10 mouse cellular contexts compared by ENCODE assay signal in the genomic region with DNA sequence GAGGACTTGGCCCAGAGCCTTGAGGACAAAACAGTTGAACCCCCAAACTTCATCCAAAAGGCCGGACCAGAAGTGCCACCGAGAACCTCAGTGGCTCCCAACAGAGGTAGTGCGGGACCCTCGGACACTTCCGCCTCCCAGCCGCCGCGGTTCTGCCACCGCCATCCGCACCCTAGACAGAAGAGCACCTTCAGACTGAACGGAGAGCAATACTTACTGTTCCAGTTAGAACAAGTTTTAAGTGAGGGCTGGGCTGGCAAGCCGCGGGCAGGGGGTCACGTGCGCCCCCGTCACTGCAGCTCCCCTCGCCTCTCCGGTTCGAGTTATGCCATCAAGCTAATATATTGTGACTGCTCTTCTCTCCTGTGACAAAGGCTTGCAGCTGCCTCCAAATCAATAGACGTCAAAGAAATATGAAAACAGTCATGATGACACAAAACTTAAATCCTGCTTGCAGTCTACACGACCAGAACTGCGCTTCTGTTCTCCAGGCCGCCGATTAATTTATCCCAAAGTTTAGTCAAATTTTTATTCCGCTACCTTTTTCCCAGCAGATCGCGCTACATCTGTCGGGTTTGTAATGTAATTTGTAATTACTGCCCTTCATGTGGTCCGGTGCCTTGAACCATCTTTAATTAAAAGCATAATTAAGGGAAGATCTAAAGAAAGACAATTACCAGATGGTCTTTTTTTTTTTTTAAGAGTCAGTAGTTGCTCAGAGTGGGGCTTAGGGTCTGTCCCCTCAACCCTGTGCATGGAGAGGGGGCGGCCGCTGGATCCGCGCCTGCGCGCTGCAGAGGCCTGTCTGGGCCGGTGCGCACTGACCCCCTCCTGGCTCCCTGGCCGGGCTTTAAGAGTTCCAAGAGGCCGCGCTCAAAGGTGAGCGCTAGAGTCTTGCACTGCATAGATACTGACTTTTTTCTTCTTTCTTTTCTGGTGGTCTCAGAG. TPM values are rescaled to one million over a fixed set of nuclear protein-coding genes. Genes with fewer than 3 reads are reported as not detected.
DNase-seq lines count a peak whose midpoint lies in the region; ATAC-seq and TF ChIP-seq lines count a peak whose summit lies in the region.
"Had no signal": no experiment of that assay in that cellular context is flagged by ENCODE, and none has a peak within 500 bp of the region (broad histone marks: within the 10 kb centered on the region; RNA-seq: fewer than 3 reads in every experiment).

No protein-coding gene starts in this region.

- H3K27ac ChIP-seq in heart, embryonic 11.5 days (ENCODE audit: low read depth, low read length), result no peak overlapping the region
- no peak overlapping the region for H3K27ac ChIP-seq in heart, adult 2 months
- no peak overlapping the region for H3K27ac ChIP-seq in forebrain, embryonic 12.5 days
- no peak overlapping the region for H3K27ac ChIP-seq in midbrain, embryonic 11.5 days (ENCODE audit: low read depth, low read length)
- H3K27ac ChIP-seq: lung, embryonic 15.5 days had no signal

- H3K9me3 ChIP-seq in heart, embryonic 11.5 days (replicated peaks; ENCODE audit: control insufficient read depth, low read length), result no peaks in the 10 kb centered on the region
- H3K9me3 ChIP-seq in forebrain, embryonic 12.5 days, result no peaks in the 10 kb centered on the region
- H3K9me3 ChIP-seq in midbrain, embryonic 11.5 days (ENCODE audit: control insufficient read depth, low read length), result no peaks in the 10 kb centered on the region
- H3K9me3 ChIP-seq: lung, embryonic 15.5 days had no signal

- under 1% methylated on average over 41 of the region's 41 CpGs for WGBS in heart, embryonic 11.5 days (ENCODE audit: insufficient replicate concordance)
- WGBS in heart, adult 2 months, result 4% methylated on average over 41 of the region's 41 CpGs
- WGBS in forebrain, embryonic 12.5 days, result 2% methylated on average over 41 of the region's 41 CpGs
- WGBS in midbrain, embryonic 11.5 days, result under 1% methylated on average over 41 of the region's 41 CpGs

- no peak overlapping the region for H3K9ac ChIP-seq in heart, embryonic 11.5 days (ENCODE audit: low read depth, low read length)
- no peak overlapping the region for H3K9ac ChIP-seq in heart, adult 2 months (ENCODE audit: low read depth, low read length)
- no peak overlapping the region; the same call in 1 of the 2 replicates for H3K9ac ChIP-seq in forebrain, embryonic 12.5 days
- H3K9ac ChIP-seq in midbrain, embryonic 11.5 days (ENCODE audit: low read length), result no peak overlapping the region
- H3K9ac ChIP-seq: lung, embryonic 15.5 days had no signal

- no peak for TF ChIP-seq EP300 in heart, adult 2 months (IDR thresholded peaks at IDR 0.05; ENCODE audit: insufficient read depth, low read depth, low read length)

- intact Hi-C loops in heart, adult 2 months (cut with DNase I), result no loop called here

- peak overlapping the region; percentile 28 for H3K4me3 ChIP-seq in heart, embryonic 11.5 days (ENCODE audit: low read depth, low read length)
- H3K4me3 ChIP-seq in heart, adult 2 months, result no peak overlapping the region
- peak overlapping the region; percentile 30 for H3K4me3 ChIP-seq in forebrain, embryonic 12.5 days (replicated peaks)
- H3K4me3 ChIP-seq in midbrain, embryonic 11.5 days (ENCODE audit: low read depth, low read length), result peak overlapping the region; percentile 14
- H3K4me3 ChIP-seq: lung, embryonic 15.5 days had no signal

- H3K36me3 ChIP-seq in heart, embryonic 11.5 days (ENCODE audit: control insufficient read depth, insufficient read depth, low read length), result no peaks in the 10 kb centered on the region
- H3K36me3 ChIP-seq in heart, adult 2 months (ENCODE audit: control insufficient read depth, insufficient read depth, low read length), result no peaks in the 10 kb centered on the region
- no peaks in the 10 kb centered on the region for H3K36me3 ChIP-seq in forebrain, embryonic 12.5 days (replicated peaks)
- no peaks in the 10 kb centered on the region for H3K36me3 ChIP-seq in midbrain, embryonic 11.5 days (ENCODE audit: control insufficient read depth, insufficient read depth, low read length)
- H3K36me3 ChIP-seq: lung, embryonic 15.5 days had no signal

- no peaks in the 10 kb centered on the region for H3K79me2 ChIP-seq in heart, adult 2 months (replicated peaks; ENCODE audit: control insufficient read depth, insufficient read depth, low read length)

- peak overlapping the region; percentile 52 for H3K4me2 ChIP-seq in heart, embryonic 11.5 days
- peak overlapping the region; percentile 49 for H3K4me2 ChIP-seq in forebrain, embryonic 12.5 days
- peak overlapping the region; percentile 24 for H3K4me2 ChIP-seq in midbrain, embryonic 11.5 days
- H3K4me2 ChIP-seq: lung, embryonic 15.5 days had no signal

- no peak for DNase-seq in heart, adult 2 months
- peak; percentile 22 for DNase-seq in R1 (ENCODE audit: low read depth, low spot score)
- peak; percentile 94 for DNase-seq in midbrain, embryonic 11.5 days (ENCODE audit: low spot score, missing footprints)
- no peak for DNase-seq in spleen, postnatal 36 days (ENCODE audit: low spot score in 2 of 2)
- DNase-seq in right cerebral cortex, postnatal 10 days (ENCODE audit: low spot score in 2 of 2), result no peak
- DNase-seq in layer of hippocampus, adult 11-12 months (ENCODE audit: low spot score), result no peak

- ATAC-seq in heart, embryonic 11.5 days (replicated peaks; ENCODE audit: insufficient number of reproducible peaks, low FRiP score, low TSS enrichment), result peak; percentile 25; the same call in 1 of the 2 replicates
- ATAC-seq in forebrain, embryonic 12.5 days (ENCODE audit: low FRiP score), result peak; percentile 76; the same call in 1 of the 2 replicates
- peak; percentile 71 for ATAC-seq in midbrain, embryonic 11.5 days (ENCODE audit: low FRiP score)

- TF ChIP-seq POLR2A in heart, adult 2 months (IDR thresholded peaks at IDR 0.05; ENCODE audit: insufficient read depth, low read depth, low read length), result no peak

- TF ChIP-seq CTCF in heart, adult 2 months (IDR thresholded peaks at IDR 0.05), result no peak

- peaks cover 75% of the 10 kb centered on the region for H3K27me3 ChIP-seq in heart, embryonic 11.5 days (ENCODE audit: control insufficient read depth, insufficient read depth, low read length)
- H3K27me3 ChIP-seq in heart, adult 2 months (ENCODE audit: control insufficient read depth, insufficient read depth, low read length), result peaks cover 29% of the 10 kb centered on the region
- H3K27me3 ChIP-seq in forebrain, embryonic 12.5 days, result peaks cover 90% of the 10 kb centered on the region
- H3K27me3 ChIP-seq in midbrain, embryonic 11.5 days (ENCODE audit: control insufficient read depth, insufficient read depth, low read length), result peaks cover 93% of the 10 kb centered on the region

- peaks cover 5% of the 10 kb centered on the region; the same call in 1 of the 2 replicates for H3K4me1 ChIP-seq in heart, embryonic 11.5 days (ENCODE audit: control insufficient read depth, insufficient read depth, low read length)
- no peaks in the 10 kb centered on the region for H3K4me1 ChIP-seq in heart, adult 2 months (ENCODE audit: control insufficient read depth, insufficient read depth, low read length)
- H3K4me1 ChIP-seq in forebrain, embryonic 12.5 days, result peaks cover 28% of the 10 kb centered on the region
- H3K4me1 ChIP-seq in midbrain, embryonic 11.5 days (ENCODE audit: control insufficient read depth, insufficient read depth, low read length), result peaks cover 7% of the 10 kb centered on the region

RNA-seq across cellular contexts. Expression of a gene that starts 8.5 kb away (rescaled TPM):
- polyA plus RNA-seq in heart, embryonic 11.5 days (2014; fragmentation: Nextera tagmentation; extraction: Ambion mirVana), result 0.37 and 0.82 TPM in 2 replicates
- not detected for total RNA-seq in heart, adult 2 months (2021)
- not detected in 2 replicates for polyA plus RNA-seq in heart, adult 2 months (2012; rRNA removed)
- 110 and 111 TPM in 2 replicates for polyA plus RNA-seq in forebrain, embryonic 12.5 days (2016; fragmentation: Nextera tagmentation; extraction: Ambion mirVana)
- polyA plus RNA-seq in midbrain, embryonic 11.5 days (2014; fragmentation: Nextera tagmentation; extraction: Ambion mirVana), result 45.5 and 45.7 TPM in 2 replicates
- total RNA-seq: hematopoietic stem cell, adult 5-6 weeks had no signal
- polyA plus RNA-seq: lung, embryonic 15.5 days had no signal

Comparison
In these comparisons a context has a peak if more than half of its experiments do, and no peak if none do; other contexts are left out.
1. ATAC-seq: peak in every context shown above with its lines; median percentile 76 in forebrain, embryonic 12.5 days; 71 in midbrain, embryonic 11.5 days; 25 in heart, embryonic 11.5 days.
2. DNase-seq: peak in R1 (single experiment) and midbrain, embryonic 11.5 days (single experiment); none in heart, adult 2 months (0 of 2), spleen, postnatal 36 days (0 of 2), right cerebral cortex, postnatal 10 days (0 of 2) and layer of hippocampus, adult 11-12 months (single experiment).
3. RNA of a gene that starts 8.5 kb away (polyA plus RNA-seq): 110 to 111 TPM in forebrain, embryonic 12.5 days and 45.5 to 45.7 TPM in midbrain, embryonic 11.5 days; 0.37 to 0.82 TPM in heart, embryonic 11.5 days and not detected in heart, adult 2 months; every median in the first group is over 10 times any median in the second.
4. Peak in every context shown above with its lines, with median percentiles within 50 percentile points of each other: H3K4me2 ChIP-seq.